Mouse (Mus musculus) heart, postnatal 14 days (tissue): Measurements from ENCODE around the gene Ang. TPM values are rescaled to one million over a fixed set of nuclear protein-coding genes. Genes with fewer than 3 reads are reported as not detected.

Source experiments
- total RNA-seq, 2 experiments: library from RNA; stranded (reverse); gene quantifications; 2 replicates each; pipeline ENCODE4 v1.2.3; 2021

The Ang gene
- total RNA-seq, 2 experiments from 2014 or later: 5.8 to 6.5 TPM

Other genes starting within 250 kb of the Ang start
- gene Tep1, start 220.6 kb upstream of the Ang start, total RNA-seq: 10 to 100 TPM; 10.4 to 15.5 TPM
- 10 to 100 TPM; 14.5 to 22.5 TPM for gene Klhl33, start 193.6 kb upstream of the Ang start, total RNA-seq
- gene Osgep, start 166.3 kb upstream of the Ang start, total RNA-seq: 10 to 100 TPM; 59.4 to 63.9 TPM
- 10 to 100 TPM; 26.3 to 29.4 TPM for gene Apex1, start 166.2 kb upstream of the Ang start, total RNA-seq
- gene Pip4p1, start 160.3 kb upstream of the Ang start, total RNA-seq: 10 to 100 TPM; 19.2 to 21.8 TPM
- 10 to 100 TPM; 15.6 to 17.3 TPM for gene Pnp, start 160.1 kb upstream of the Ang start, total RNA-seq
- gene Gm49342, start 146.6 kb upstream of the Ang start, total RNA-seq: 10 to 100 TPM; 11.1 to 13.0 TPM
- 1 to 10 TPM in 1 of 2 experiments, under 1 TPM in 1; 0.39 to 1.2 TPM for gene Pnp2, start 135.2 kb upstream of the Ang start, total RNA-seq
- under 1 TPM in 1 of 2 experiments, not detected in 1; 0.22 TPM for gene Rnase10, start 83.4 kb upstream of the Ang start, total RNA-seq
- gene Rnase9, start 49.3 kb upstream of the Ang start, total RNA-seq: not detected
- gene Rnase11, start 41.0 kb upstream of the Ang start, total RNA-seq: not detected
- gene Rnase12, start 33.5 kb upstream of the Ang start, total RNA-seq: not detected
- gene Olfr750, start 16.7 kb upstream of the Ang start, total RNA-seq: not detected
- gene Rnase4, start 73 bp upstream of the Ang start, total RNA-seq: 10 to 100 TPM; 45.7 to 58.6 TPM
- not detected for gene Eddm3b, start 23.3 kb downstream of the Ang start, total RNA-seq
- 1 to 10 TPM in 1 of 2 experiments, under 1 TPM in 1; 0.43 to 1.1 TPM for gene Rnase6, start 32.8 kb downstream of the Ang start, total RNA-seq
- gene Rnase1, start 55.6 kb downstream of the Ang start, total RNA-seq: not detected
- not detected for gene Rnase2b, start 71.1 kb downstream of the Ang start, total RNA-seq
- gene Ang2, start 108.0 kb downstream of the Ang start, total RNA-seq: not detected
- not detected for gene Ear14, start 112.2 kb downstream of the Ang start, total RNA-seq
- not detected for gene Rnase2a, start 165.0 kb downstream of the Ang start, total RNA-seq